ENCODE assay signal across 11 mouse cellular contexts in the genomic region with DNA sequence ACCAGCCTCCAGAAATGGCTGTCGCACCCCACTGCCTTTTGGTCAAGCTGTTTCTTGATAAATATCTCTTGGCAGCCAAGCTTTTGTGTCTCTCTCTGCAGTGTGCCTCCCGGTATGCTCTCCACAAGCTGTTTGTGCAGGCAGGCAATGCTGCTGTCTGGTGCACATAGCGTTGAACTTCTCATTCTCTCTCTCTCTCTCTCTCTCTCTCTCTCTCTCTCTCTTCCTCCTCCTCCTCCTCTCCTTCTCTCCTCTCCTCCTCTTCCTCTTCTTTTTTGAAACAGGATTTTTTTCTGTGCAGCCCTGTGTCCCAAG.
DNase-seq lines count a peak whose midpoint lies in the region; ATAC-seq lines count a peak whose summit lies in the region.
"Had no signal": no experiment of that assay in that cellular context is flagged by ENCODE, and none has a peak within 500 bp of the region (broad histone marks: within the 10 kb centered on the region; RNA-seq: fewer than 3 reads in every experiment).

No protein-coding gene starts in this region.

- H3K4me3 ChIP-seq in heart, embryonic 11.5 days (ENCODE audit: low read depth, low read length): peak overlapping the region; percentile 26; the same call in 1 of the 2 replicates
- H3K4me3 ChIP-seq in lung, embryonic 16.5 days (ENCODE audit: low read length): no peak overlapping the region
- H3K4me3 ChIP-seq in hindbrain, embryonic 15.5 days: no peak overlapping the region
- no peak overlapping the region for H3K4me3 ChIP-seq in neural tube, embryonic 13.5 days
- H3K4me3 ChIP-seq: limb, embryonic 15.5 days had no signal

- no peak for ATAC-seq in heart, embryonic 11.5 days (replicated peaks; ENCODE audit: insufficient number of reproducible peaks, low FRiP score, low TSS enrichment)
- no peak for ATAC-seq in lung, embryonic 16.5 days (ENCODE audit: low read depth)
- ATAC-seq in hindbrain, embryonic 15.5 days (ENCODE audit: low FRiP score, low read depth): peak; percentile 11; the same call in 1 of the 2 replicates
- ATAC-seq in neural tube, embryonic 13.5 days (ENCODE audit: low read depth): peak; percentile 67
- ATAC-seq in erythroblast, adult 5-6 weeks (replicated peaks; ENCODE audit: low FRiP score, poor library complexity, severe bottlenecking): no peak

- H3K27ac ChIP-seq in heart, embryonic 11.5 days (ENCODE audit: low read depth, low read length): no peak overlapping the region
- no peak overlapping the region for H3K27ac ChIP-seq in lung, embryonic 16.5 days (ENCODE audit: low read length)
- peak overlapping the region; percentile 55; the same call in 1 of the 2 replicates for H3K27ac ChIP-seq in hindbrain, embryonic 15.5 days (replicated peaks)
- H3K27ac ChIP-seq in neural tube, embryonic 13.5 days (replicated peaks): peak overlapping the region; percentile 59
- H3K27ac ChIP-seq: limb, embryonic 15.5 days had no signal

- H3K27me3 ChIP-seq in heart, embryonic 11.5 days (ENCODE audit: control insufficient read depth, insufficient read depth, low read length): peaks cover 14% of the 10 kb centered on the region
- H3K27me3 ChIP-seq in lung, embryonic 16.5 days (ENCODE audit: control insufficient read depth, insufficient read depth, low read depth, low read length): no peaks in the 10 kb centered on the region
- no peaks in the 10 kb centered on the region for H3K27me3 ChIP-seq in hindbrain, embryonic 15.5 days
- 0 out of 2 replicates have a peak, but pooled peaks cover 5% of the 10 kb centered on the region for H3K27me3 ChIP-seq in neural tube, embryonic 13.5 days

- no peaks in the 10 kb centered on the region for H3K36me3 ChIP-seq in heart, embryonic 11.5 days (ENCODE audit: control insufficient read depth, insufficient read depth, low read length)
- H3K36me3 ChIP-seq in lung, embryonic 16.5 days (ENCODE audit: control insufficient read depth, insufficient read depth, low read length): no peaks in the 10 kb centered on the region
- H3K36me3 ChIP-seq in hindbrain, embryonic 15.5 days: no peaks in the 10 kb centered on the region
- H3K36me3 ChIP-seq in neural tube, embryonic 13.5 days: no peaks in the 10 kb centered on the region
- H3K36me3 ChIP-seq: limb, embryonic 15.5 days had no signal

- H3K9ac ChIP-seq in heart, embryonic 11.5 days (ENCODE audit: low read depth, low read length): no peak overlapping the region
- H3K9ac ChIP-seq in lung, embryonic 16.5 days (ENCODE audit: low read length): no peak overlapping the region
- no peak overlapping the region for H3K9ac ChIP-seq in hindbrain, embryonic 15.5 days
- peak overlapping the region; percentile 52; the same call in 1 of the 2 replicates for H3K9ac ChIP-seq in neural tube, embryonic 13.5 days
- H3K9ac ChIP-seq: limb, embryonic 15.5 days had no signal

- H3K4me1 ChIP-seq in heart, embryonic 11.5 days (ENCODE audit: control insufficient read depth, insufficient read depth, low read length): peaks cover 3% of the 10 kb centered on the region; the same call in 1 of the 2 replicates
- H3K4me1 ChIP-seq in lung, embryonic 16.5 days (replicated peaks; ENCODE audit: control insufficient read depth, insufficient read depth, low read length): peaks cover 4% of the 10 kb centered on the region; the same call in 1 of the 2 replicates
- H3K4me1 ChIP-seq in hindbrain, embryonic 15.5 days (replicated peaks): 0 out of 2 replicates have a peak, but pooled peaks cover 7% of the 10 kb centered on the region
- peaks cover 17% of the 10 kb centered on the region; the same call in 1 of the 2 replicates for H3K4me1 ChIP-seq in neural tube, embryonic 13.5 days (replicated peaks)

- peak overlapping the region; percentile 59 for H3K4me2 ChIP-seq in heart, embryonic 11.5 days
- peak overlapping the region; percentile 29; the same call in 1 of the 2 replicates for H3K4me2 ChIP-seq in lung, embryonic 16.5 days (ENCODE audit: low read depth, low read length)
- peak overlapping the region; percentile 47 for H3K4me2 ChIP-seq in hindbrain, embryonic 15.5 days
- H3K4me2 ChIP-seq in neural tube, embryonic 13.5 days: peak overlapping the region; percentile 45
- H3K4me2 ChIP-seq: limb, embryonic 15.5 days had no signal

- DNase-seq in heart, postnatal 14 days: no peak
- DNase-seq in lung, postnatal 36 days: no peak
- no peak for DNase-seq in urinary bladder, adult 18-20 months (ENCODE audit: low spot score in 2 of 2)
- DNase-seq: kidney, postnatal 14 days; right cerebral cortex, postnatal 25 days had no signal

- no peaks in the 10 kb centered on the region for H3K9me3 ChIP-seq in heart, embryonic 11.5 days (replicated peaks; ENCODE audit: control insufficient read depth, low read length)
- no peaks in the 10 kb centered on the region for H3K9me3 ChIP-seq in lung, embryonic 16.5 days (ENCODE audit: control insufficient read depth, low read length)
- H3K9me3 ChIP-seq in hindbrain, embryonic 15.5 days: no peaks in the 10 kb centered on the region
- H3K9me3 ChIP-seq in neural tube, embryonic 13.5 days: no peaks in the 10 kb centered on the region
- H3K9me3 ChIP-seq: limb, embryonic 15.5 days had no signal

- WGBS in heart, embryonic 11.5 days (ENCODE audit: insufficient replicate concordance): 25% methylated on average over 3 of the region's 3 CpGs
- 29% methylated on average over 3 of the region's 3 CpGs for WGBS in lung, embryonic 16.5 days
- WGBS in hindbrain, embryonic 15.5 days: 21% methylated on average over 3 of the region's 3 CpGs
- WGBS in neural tube, embryonic 13.5 days: 18% methylated on average over 3 of the region's 3 CpGs

- intact Hi-C loops in heart, postnatal 14 days (cut with DNase I): no loop called here

Comparison
In these comparisons a context has a peak if more than half of its experiments do, and no peak if none do; other contexts are left out.
1. ATAC-seq: peak in hindbrain, embryonic 15.5 days (single experiment) and neural tube, embryonic 13.5 days (single experiment); none in heart, embryonic 11.5 days (single experiment), lung, embryonic 16.5 days (single experiment) and erythroblast, adult 5-6 weeks (single experiment).
2. H3K27ac ChIP-seq: peak in hindbrain, embryonic 15.5 days (single experiment) and neural tube, embryonic 13.5 days (single experiment); none in heart, embryonic 11.5 days (single experiment) and lung, embryonic 16.5 days (single experiment).
3. Peak in every context shown above with its lines, with median percentiles within 50 percentile points of each other: H3K4me2 ChIP-seq.